Mouse (Mus musculus): ENCODE data around the gene Ephb6. TPM values are rescaled to one million over a fixed set of nuclear protein-coding genes. Genes with fewer than 3 reads are reported as not detected.
A peak's percentile ranks its signal among the peaks of the same experiment; 100 is the strongest.
"Not testable (repeated sequence)": the region's sequence is repeated elsewhere in the genome, so short reads cannot be mapped to it uniquely, and the experiment has no call there.

The Ephb6 gene
- total RNA-seq (2021): 100 to 1,000 TPM; 142 to 146 TPM
- long read RNA-seq, experiment 1, transcript Ephb6-201 (18 exons, 3,762 nt): major isoform, 107 of 185 reads
- long read RNA-seq, experiment 1, partial matches to known transcripts: 46 of 185 reads
- long read RNA-seq, experiment 1, other reads (novel, unspliced or antisense): 32 of 185 reads
- long read RNA-seq, experiment 2, transcript Ephb6-201 (18 exons, 3,762 nt): major isoform, 57 of 128 reads
- long read RNA-seq, experiment 2, partial matches to known transcripts: 43 of 128 reads
- long read RNA-seq, experiment 2, other reads (novel, unspliced or antisense): 28 of 128 reads

DNA sequence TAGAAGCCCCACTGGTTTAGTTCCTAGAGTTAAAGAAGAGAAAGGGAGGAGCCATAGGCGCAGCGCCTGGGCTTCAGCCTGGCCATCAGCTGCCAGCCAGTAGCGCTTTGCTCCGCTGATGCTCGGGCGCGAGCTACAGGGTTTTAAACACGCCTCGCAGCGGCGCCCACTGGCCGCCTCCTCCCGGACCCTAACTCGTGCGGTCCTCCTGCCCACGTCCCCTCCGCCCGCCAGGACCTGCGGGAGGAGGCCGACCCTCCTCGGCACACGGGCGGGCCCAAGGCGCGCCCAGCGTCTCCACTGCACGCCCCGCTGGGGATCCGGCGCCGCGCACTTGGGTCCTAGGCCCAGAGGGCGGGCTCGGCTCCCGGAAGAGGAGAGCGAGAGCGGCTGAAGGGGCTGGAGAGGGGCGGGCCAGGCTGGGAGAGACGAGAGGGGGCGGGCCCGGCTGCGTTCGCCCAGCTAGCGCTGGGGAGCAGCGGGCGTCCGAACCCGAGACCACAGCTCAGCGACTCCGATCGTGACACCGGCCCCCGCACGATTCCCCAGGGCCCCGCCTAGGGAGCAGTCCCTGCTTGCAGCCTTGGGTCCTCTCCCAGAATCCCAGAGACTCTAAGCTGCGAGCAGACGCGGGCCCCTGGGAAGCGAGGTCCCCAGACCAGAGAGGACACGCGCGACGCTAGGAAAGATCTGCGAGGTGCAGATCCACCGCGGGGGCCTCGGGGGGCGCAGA is at the start of gene Ephb6:
Gene Ephb6, plus strand, starts transcription at position 422 of the 733 bp plus-strand sequence.
- peak; percentile 58 to 65 for DNase-seq (ENCODE audit: low spot score in 2 of 2)
- intact Hi-C loops (cut with DNase I): loop anchor here (5.0 kb wide), 2 partner anchors 592 to 657 kb away; partner anchors contain the start of genes Casp2 and Tmem139

DNA sequence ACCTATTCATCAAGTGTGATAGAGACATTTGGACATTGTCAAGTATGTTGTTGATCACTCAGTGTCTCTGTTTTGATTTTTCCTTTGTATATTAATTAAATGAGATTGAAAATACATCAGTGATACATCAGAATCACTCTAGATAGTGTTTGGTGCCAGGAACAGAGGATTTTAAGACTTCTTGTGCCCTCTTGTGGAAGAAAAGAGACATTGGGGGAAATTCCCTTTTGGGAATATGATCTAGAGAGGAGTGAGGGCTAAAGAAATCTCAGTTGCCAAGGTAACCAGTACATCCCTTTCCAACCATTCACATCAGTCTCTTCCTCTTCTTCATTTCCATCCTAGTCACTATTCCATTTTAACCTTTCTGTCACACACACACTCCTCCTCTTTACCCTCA is 48.9 kb upstream of the Ephb6 start:
- intact Hi-C loops (cut with DNase I): loop anchor here (10.0 kb wide), 1 partner anchor 422 kb away; no protein-coding TSS in a partner anchor
- DNase-seq (ENCODE audit: low spot score in 2 of 2): peak in 1 of 2 experiments; percentile 59

- intact Hi-C loops (cut with DNase I): loop anchor here (10.0 kb wide), 1 partner anchor 423 kb away; no protein-coding TSS in a partner anchor
- no peak for DNase-seq (ENCODE audit: low spot score in 2 of 2)
Measured at GRCm38 (mm10) chr6:41557468-41557867, 47.8 kb upstream of the Ephb6 start.

- intact Hi-C loops (cut with DNase I): loop anchor here (10.0 kb wide), 1 partner anchor 423 kb away; no protein-coding TSS in a partner anchor
- no peak for DNase-seq (ENCODE audit: low spot score in 2 of 2)
Measured at GRCm38 (mm10) chr6:41558271-41558670, 47.0 kb upstream of the Ephb6 start.

GRCm38 (mm10) chr6:41559331-41559730 is 46.0 kb upstream of the Ephb6 start:
- DNase-seq (ENCODE audit: low spot score in 2 of 2): no peak
- intact Hi-C loops (cut with DNase I): loop anchor here (10.0 kb wide), 1 partner anchor 425 kb away; no protein-coding TSS in a partner anchor

- intact Hi-C loops (cut with DNase I): no loop called here
- peak; percentile 12 to 41 for DNase-seq (ENCODE audit: low spot score in 2 of 2)
Measured at GRCm38 (mm10) chr6:41560273-41560672, 45.0 kb upstream of the Ephb6 start.

DNA sequence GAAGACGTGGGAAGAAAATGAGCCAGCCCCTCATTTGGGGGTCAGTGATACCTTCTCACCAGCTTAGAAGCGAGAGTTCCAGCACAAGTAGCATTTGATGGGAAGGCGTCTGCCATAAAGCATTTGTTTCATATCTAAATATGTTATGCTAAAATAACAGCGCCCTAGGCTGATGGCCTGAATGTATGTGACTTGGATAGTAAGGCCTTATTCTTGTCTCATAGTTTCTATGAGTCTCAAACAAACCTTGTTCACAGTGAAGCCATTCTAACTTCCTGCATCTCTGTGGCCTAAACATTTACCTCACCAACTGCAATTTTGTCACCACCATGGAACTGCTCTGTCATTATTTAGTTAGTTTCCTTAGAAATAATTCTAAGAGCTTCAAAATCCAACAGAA is 42.7 kb upstream of the Ephb6 start:
- intact Hi-C loops (cut with DNase I): no loop called here
- DNase-seq (ENCODE audit: low spot score in 2 of 2): no peak

GRCm38 (mm10) chr6:41563104-41563951 is 42.0 kb upstream of the Ephb6 start:
- intact Hi-C loops (cut with DNase I); DNase-seq (ENCODE audit: low spot score in 2 of 2): not testable (repeated sequence)

- intact Hi-C loops (cut with DNase I): no loop called here
- no peak for DNase-seq (ENCODE audit: low spot score in 2 of 2)
Measured at GRCm38 (mm10) chr6:41565261-41565660, 40.0 kb upstream of the Ephb6 start.

DNA sequence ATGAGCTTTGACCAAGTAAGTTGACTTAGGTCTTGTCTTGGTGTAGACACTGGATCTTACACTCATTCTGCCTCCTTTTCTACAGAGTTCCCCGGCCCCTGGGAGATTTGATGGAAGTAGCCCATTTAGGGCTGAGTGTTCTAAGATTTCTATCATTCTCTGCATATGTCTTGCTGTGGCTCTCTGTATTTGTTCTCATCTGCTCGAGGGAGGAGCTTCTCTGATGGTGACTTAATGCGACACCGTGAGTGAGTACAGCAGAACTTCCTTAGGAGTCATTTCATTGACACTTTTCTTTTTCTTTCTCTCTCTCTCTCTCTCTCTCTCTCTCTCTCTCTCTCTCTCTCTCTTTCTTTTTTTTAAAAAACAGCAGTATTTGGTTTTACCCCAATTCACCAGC is 38.3 kb upstream of the Ephb6 start:
- DNase-seq (ENCODE audit: low spot score in 2 of 2): no peak
- intact Hi-C loops (cut with DNase I): no loop called here

DNA sequence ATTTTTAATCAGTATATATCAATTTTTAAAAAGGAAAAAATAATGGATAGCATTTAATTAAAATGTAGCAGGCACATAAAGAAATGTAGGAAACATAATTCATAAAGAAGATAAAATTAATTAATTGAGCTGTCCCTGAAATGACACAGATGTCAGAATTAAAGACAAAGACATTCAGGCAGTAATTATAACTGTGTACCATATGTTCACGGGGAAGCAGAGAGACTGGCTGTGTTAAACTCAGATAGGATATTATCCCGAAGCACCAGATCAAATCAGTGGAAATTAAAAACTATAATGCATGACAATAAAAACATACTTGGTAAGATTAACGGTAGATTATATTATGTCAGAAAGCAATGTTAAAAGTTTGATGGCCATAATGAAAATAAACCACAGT is 36.2 kb upstream of the Ephb6 start:
- intact Hi-C loops (cut with DNase I): no loop called here
- DNase-seq (ENCODE audit: low spot score in 2 of 2): no peak

- no peak for DNase-seq (ENCODE audit: low spot score in 2 of 2)
- intact Hi-C loops (cut with DNase I): no loop called here
Measured at GRCm38 (mm10) chr6:41576526-41577097, 28.7 kb upstream of the Ephb6 start.

- intact Hi-C loops (cut with DNase I): no loop called here
- no peak for DNase-seq (ENCODE audit: low spot score in 2 of 2)
Measured at GRCm38 (mm10) chr6:41577297-41577696, 28.0 kb upstream of the Ephb6 start.

- intact Hi-C loops (cut with DNase I): no loop called here
- DNase-seq (ENCODE audit: low spot score in 2 of 2): no peak
Measured at GRCm38 (mm10) chr6:41581295-41581694, 24.0 kb upstream of the Ephb6 start.

GRCm38 (mm10) chr6:41582189-41582588 is 23.1 kb upstream of the Ephb6 start:
- intact Hi-C loops (cut with DNase I): no loop called here

GRCm38 (mm10) chr6:41604401-41605050 is 756 bp upstream of the Ephb6 start:
- intact Hi-C loops (cut with DNase I): loop anchor here (5.0 kb wide), 2 partner anchors 593 to 658 kb away; partner anchors contain the start of genes Casp2 and Tmem139
- peak; percentile 61 to 67 for DNase-seq (ENCODE audit: low spot score in 2 of 2)

More at GRCm38 (mm10) chr6:41582189-41582588, 23.1 kb upstream of the Ephb6 start:
- DNase-seq (ENCODE audit: low spot score in 2 of 2): no peak

- intact Hi-C loops (cut with DNase I): loop anchor here (5.0 kb wide), 2 partner anchors 592 to 657 kb away; partner anchors contain the start of genes Casp2 and Tmem139
- DNase-seq (ENCODE audit: low spot score in 2 of 2): no peak
Measured at GRCm38 (mm10) chr6:41605794-41606104, 467 bp downstream of the Ephb6 start.

DNA sequence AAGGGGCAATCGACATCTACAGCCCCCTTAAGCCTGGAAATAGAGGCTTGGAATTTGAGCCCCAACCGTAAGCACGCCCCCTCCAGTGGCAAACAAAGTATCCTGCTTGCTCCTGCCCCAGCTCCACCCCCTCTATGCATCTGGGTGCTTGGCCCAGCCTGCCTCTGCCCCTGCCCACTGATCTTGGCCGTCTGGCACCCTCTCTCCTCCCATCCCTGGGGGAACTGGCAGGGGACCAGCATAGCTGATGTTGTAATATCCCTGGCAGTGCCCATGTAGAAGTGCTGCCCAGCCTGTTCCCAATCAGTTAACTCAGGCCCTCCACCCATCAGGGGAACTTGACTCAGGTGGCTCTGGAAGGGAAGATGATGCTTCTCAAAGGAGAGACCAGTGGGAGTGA is 932 bp downstream of the Ephb6 start:
- peak; percentile 45 to 62 for DNase-seq (ENCODE audit: low spot score in 2 of 2)
- intact Hi-C loops (cut with DNase I): loop anchor here (5.0 kb wide), 2 partner anchors 591 to 656 kb away; partner anchors contain the start of genes Casp2 and Tmem139

All from left cerebral cortex, postnatal 14 days (tissue).